Mouse (Mus musculus) cerebellum, postnatal 4 days (tissue): ENCODE results near the gene Adam12.

Source experiments
- DNase-seq, 2 experiments: peaks; one replicate each; pipeline ENCODE4 v3.0.0; 2022; ENCODE audit warnings: low spot score in 2 of 2, mixed read lengths in 1 of 2

Gene Adam12

DNA sequence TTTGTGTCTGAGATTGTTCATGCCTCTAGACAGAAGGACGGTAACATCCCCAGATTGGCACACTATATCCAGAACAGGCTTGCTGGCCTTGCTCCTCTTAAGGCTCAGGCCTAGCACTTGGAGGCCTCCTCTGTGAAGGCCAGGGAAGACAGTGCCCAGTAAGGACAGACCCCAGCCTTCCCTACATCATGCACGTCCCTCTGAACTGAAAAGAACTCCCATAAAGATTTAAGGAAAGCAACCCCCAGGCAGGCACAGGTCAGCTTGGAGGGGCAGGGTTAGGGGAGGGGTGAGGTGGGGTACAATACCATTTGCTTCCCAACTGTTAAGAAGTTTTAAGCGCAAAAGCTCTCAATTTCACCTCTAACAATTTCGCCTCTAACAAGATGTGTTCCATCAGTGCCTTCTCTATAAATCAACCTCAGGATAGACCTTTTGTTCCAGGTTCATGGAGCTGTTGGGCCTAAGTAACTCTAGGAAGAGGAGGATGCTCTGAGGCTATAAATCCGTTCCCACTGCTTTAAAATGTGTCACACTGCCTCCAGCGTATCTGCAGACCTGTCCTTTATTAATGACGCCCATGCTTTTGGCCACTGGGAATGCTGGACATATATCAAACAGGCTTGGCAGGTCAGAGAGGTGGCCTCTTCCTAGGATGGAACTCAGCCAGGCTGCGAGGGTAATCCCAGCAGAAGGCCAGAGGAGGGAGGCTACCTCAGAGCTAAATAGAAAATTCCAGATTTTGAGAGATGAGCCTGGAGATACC is 150.5 kb downstream of the Adam12 start:
- no peak for DNase-seq

DNA sequence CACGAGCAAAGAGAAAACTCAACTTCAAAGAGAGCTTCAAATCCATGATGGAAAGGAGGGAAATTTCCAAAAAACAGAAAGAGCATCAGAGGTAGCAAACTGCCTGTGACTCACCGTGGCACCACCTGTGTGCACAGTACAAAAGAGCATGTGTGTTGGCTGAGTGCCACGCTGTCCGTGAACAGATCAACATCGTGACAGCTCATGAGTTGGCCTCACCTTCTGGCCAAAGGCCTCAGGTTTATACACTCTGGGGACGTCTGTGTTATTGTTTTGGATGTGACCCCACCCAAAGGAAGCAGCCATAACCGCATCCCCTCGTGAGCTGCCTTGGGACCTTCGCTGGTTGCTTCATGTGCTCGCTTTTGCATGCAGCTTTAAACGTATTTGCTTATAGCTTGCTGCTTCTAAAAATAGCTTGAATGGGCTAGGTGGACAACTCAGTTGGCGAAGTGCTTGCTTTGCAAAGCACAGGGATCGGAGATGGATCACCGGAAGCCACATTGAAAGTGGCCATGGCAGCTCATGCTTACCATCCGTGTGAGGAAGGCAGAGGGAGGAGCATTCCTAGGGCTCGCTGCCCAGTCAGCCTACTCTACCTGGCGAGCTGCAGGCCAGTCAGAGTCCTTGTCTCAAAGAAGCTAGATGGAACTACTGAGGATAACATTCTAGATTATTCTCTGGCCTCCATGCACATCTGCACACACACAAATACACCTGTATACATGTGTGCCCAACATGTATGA is 151.8 kb downstream of the Adam12 start:
- DNase-seq = peak in 1 of 2 experiments; percentile 9

DNA sequence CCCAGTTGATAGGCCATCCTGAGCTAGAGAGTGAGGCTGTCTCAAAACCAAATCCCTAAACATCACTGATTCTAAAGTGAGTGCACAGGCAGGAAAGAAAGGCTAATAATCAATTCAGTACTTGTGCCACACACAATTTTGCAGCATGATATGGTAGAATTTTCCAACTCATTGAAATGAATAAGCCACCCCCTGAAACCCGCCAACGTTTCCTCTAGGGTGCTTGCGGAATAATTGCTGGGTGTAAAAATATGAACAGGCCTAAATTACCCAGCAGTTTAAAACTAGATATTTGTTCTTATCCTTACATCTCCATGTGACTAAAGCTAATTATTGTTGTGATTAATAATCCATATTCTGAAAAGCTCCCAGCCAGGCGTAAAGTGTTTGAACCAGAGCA is 154.3 kb downstream of the Adam12 start:
- no peak for DNase-seq

DNA sequence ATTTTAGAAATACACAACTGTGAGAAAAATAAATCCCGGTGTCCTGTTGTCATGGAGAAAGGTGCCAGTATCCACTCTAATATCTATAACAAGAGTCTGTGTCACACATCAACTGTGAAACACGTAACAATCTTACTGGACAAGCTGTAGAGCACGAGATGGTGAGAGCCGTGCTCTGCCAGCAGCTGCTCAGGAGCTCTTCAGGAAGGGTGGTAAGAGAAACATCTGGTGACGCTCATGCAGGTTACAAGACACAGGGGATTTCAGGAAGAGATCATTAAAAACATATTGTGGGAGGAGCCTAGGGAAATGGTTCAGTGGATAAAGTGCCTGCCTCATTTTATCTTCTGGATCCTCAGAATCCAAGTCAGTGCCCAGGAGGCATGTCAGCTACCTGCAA is 158.9 kb downstream of the Adam12 start:
- DNase-seq = no peak

DNA sequence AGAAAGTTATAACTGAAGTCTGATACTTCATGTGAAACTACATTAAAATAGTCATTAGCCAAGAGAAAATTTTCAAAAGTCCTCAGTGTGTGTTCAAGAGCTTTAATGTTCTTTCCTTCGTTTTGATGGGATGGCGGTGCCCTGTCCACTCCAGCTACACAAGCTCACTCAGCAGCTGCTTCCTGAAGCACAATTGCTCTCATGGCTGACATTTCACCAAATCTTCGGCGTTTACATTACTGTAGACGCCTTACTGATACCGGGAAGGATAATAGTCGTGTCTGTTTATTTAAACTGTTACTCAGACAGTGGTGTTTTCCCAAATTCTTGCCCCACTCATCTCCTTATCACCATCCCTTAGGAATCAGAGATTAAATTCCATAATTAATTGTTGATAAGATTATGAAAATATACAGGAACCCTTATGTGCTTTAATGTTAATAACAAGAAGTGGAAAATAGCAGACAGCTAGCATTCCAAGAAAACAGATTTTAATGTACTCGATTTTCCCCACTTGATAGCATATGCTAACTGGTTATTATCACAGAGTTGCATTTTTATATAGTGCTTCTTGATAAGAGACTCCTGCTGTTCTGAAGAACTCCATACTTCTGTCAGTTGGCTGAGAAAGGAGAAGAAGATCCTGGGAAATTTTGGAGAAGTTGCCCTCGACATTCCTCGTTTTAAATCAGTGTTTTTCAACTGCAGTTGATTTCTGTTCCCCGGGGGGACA is 160.6 kb downstream of the Adam12 start:
- no peak for DNase-seq

DNA sequence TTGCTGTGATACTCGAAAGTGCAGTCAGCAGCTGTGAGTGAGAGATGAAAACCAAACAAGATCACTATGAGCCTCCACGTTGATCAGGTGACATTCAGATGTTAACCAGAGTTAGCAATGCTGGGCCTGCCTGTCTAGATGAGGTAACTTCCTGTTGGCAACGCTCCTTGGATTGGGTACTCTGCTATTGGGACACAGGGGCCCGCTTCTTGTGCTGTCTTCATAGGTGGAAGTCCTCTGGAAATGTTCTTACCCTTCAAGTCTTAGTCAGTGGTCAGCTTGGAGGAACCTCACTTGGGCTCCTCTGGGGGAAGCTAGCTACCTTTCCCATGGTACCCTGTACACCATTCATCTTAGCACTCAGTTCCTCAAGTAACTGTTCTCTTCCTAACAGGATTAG is 169.3 kb downstream of the Adam12 start:
- no peak for DNase-seq

DNA sequence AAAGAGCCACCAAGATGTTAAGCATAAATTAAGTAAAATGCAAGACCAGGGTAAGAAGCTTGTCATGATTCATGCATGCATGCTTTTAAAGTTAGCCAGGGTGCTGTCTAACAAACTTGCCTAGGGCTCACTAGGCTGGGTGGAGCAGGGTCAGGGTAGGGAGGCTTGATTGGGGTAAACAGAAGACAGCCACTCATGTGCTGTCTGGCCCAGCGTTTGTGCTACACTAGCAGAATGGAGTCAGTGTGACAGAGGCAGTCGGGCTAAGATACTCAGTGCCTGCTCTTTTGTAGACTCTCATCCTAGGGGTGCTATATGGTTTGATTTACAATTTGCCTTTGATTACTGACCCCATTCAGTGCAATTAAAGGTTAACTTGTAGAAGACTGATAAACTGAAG is 179.5 kb downstream of the Adam12 start:
- no peak for DNase-seq

DNA sequence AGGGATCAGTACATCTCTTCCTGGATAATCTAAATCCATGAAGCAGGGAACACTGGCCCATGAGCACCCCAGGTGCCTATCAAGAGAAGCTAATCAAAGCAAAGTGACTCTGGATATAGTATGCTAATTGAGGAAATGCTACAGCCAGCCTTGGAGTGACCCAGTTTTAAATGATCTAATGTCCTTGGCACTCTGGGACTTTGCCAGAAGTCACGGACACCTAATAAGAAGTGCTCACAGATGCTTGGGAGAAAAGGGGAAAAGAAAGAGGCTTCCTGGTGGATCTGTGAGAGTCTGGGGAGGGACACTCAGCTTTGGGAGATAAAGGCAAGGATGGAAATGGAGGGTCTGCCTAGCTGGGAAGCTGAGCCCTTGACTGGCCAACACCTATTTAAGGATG is 181.6 kb downstream of the Adam12 start:
- DNase-seq = no peak

DNA sequence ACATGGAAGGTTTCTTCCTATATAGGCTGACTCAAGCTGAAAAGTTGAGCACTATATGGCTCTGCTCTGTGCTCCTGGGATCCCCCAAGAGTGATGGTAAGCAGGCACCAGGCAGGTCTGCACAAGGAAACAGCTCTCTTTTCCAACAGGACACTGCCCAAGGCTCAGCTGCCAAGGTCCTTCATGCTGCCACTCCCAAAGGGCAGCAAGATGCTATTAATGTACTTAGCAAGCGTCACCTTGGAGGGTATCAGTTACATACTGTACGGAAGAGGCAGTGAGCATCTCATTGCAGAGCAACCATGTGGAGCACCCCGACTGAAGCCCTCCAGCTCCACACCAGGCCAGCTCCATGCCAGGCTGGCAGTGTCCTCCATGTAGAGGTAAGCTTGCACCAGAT is 185.6 kb downstream of the Adam12 start:
- no peak for DNase-seq

DNA sequence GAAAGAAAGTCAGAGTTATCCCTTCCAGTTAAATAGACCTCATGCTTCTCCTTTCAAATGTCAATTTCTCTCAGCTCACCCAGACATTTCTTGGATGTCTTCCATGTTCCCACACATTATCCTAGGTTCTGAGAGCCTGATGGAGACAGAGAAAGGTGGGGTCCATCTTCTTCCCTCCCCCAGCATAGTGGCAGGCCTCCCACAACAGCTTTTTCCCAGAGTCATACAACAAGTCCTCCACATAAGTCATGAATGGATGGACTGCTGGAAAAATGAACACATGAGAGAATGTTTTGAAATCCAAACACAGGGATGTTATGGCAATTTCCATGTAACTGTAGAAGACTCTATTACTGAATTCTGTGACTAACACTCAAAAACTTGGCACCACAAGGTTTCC is 188.4 kb downstream of the Adam12 start:
- DNase-seq = no peak

DNA sequence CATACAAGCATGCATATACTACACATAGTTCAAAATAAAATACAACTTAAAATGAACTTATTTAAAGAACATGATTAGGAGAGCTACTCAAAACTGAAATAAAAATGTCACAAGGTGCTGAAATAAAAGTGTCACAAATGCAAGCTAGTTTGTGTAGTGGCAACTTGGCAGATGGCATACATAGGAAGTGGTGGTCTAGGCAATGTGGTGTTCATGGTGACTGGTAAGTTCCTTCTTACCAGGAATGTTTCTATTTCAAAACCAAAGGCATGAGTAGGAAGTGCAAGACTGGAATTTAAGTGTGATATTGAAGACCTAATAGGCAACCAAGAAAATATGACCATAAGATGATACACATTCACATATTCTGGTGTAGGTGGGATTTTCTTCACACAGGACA is 189.3 kb downstream of the Adam12 start:
- no peak for DNase-seq

DNA sequence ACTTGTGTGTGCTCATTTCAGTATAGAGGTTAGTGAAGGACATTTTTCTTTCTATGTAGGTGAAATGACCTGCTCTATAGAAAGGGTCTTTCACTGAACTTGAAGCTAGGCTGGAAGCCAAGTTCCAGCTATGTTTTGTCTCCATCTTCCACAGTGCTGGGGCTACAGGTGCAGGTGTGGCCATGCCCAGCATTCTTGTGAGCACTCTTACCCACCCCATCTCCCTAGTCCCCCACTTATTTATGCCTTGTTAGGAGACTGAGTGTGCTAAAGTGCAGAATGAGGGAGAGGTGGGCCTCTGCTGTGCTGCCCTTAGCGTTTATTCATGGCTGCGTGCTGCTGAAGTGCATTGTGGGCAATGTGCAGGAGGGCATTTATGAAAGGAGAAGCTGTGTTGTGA is 198.0 kb downstream of the Adam12 start:
- no peak for DNase-seq

DNA sequence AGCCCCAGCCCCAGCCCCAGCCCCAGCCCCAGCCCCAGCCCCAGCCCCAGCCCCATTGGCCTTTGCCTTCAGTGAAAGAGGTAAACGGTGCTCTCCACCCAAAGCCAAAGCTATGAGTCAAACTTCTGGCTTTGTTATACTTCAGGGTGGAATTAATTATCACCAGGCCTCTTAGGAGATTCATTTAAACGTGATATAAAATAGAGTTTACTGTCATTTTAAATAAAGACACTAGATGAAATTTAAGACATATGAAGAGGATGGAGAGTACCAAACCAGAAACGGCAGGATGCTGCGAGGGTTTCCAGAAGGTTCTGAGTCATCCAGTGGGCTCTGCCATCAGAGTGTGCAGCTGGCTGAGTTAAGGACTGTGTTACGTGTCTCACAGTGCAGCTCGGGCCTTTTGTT is 199.0 kb downstream of the Adam12 start:
- no peak for DNase-seq

DNA sequence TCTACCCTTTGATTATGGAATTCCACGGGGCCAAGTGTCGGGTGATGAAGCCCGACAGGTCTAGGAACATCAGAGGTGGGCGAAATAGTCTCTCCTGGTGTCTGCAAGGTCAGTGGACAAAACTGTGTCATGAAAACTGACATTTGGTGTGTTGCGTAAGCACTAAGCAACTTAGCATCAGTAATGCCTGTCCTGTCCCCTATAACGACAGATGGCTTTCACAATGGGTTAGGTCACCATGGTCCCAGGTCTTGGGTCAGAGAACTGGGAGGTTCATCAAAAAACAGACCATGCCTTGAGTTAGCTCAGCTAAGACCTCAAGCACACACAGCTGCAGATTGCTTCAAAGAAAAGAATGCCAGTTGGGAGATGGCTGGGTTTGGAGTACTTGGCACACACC is 200.2 kb downstream of the Adam12 start:
- DNase-seq = no peak

DNA sequence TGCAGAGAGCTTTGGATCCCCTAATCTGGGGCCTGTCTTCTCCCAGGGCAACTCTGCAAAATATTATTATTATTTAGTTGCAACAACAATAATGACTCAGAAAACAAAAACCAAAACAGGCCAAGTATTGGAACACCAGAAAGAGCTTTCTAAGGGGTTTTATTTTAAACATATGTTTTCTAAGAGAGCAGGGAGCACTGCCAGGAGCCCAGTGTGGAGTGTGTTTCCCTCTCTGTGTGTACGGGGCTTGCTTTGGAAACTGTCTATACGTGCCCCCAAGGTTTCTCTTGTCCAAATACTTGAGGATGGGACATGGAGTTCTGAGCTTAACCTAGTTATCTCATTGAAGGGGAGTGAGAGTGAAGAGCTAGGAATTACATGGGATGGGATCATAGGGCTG is 200.7 kb downstream of the Adam12 start:
- DNase-seq = no peak

DNA sequence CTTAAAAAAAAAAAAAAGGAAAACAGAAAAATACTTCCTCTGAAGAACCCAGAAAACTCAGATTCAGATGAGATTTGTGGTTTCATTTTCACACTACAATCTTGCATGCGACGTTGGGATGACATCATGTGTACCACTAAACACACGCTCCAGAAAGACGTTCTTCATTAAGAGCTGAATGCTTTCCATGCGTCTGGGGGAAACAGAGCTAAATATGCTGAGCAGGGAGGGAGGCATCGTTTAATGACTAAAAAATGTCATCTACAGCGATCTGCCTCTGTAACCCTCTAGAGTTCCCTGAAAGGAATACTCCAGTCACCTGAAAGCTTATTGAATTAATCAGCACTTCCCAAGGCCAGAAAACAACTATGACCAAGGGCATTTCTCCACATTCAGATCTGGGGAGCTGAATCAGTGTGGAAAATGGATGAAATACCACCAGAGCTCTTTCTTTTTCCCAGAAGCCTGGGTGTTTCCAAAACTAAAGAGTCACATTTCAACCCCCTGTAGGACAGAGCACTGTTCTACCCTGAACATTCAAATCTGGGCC is 203.6 kb downstream of the Adam12 start:
- DNase-seq = no peak

DNA sequence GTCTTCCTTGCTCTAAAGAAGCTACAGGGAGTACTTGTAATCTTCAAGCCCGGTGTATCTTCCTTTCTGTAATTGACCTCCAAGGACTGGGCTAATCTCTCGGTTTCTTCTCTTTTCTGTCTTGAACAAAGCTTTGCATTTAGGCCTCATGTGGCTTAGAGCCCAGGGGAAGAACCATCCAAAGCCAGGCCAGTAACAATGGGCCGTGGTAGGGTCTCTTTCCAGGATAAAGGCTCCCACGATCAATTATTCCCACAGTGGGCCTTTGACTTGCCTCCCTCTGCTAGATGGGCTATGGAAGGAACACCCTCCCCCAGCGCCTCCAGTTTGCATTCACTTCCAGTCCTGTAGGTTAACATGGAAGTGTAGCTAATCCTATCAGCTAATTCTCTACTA is 204.9 kb downstream of the Adam12 start:
- no peak for DNase-seq

DNA sequence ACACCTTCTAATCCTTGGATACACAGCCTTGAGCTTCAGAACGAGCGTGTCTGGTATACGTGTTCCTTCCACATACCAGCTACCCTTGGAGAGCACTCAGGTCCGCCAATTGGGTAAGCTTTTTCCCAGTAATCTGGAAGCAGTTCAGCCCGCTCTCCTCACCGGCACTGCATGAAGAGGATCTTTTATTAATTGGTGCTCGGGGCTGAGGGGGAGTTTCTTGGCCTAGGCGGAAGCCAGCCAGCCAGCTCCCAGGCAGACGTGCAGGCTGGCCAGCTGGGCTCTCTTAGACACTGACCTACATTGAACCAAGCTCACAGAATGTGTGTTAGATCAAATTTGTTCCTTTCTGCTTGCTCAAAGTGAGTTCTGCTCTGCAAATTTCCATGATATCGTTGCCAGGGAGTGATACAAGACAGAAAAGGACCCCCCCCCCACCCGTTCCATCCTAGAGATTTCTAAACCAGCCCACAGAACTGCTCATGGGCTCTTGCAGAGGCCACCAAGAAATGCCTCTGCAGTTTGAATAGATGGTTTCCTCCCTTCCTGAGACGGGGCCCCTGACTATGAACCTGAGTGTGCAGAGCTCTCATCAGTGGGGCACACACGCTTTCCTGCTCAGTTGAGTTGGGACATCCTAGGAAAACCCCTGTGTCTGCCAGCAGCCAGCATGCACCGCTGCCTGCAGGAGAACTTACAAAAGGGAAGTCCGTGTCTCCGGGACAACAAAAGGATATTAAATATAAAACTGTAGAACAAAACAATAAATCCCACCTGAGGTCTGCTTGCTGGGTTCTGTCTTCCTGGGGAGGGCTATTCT is 205.5 kb downstream of the Adam12 start:
- peak; percentile 28 to 55 for DNase-seq

DNA sequence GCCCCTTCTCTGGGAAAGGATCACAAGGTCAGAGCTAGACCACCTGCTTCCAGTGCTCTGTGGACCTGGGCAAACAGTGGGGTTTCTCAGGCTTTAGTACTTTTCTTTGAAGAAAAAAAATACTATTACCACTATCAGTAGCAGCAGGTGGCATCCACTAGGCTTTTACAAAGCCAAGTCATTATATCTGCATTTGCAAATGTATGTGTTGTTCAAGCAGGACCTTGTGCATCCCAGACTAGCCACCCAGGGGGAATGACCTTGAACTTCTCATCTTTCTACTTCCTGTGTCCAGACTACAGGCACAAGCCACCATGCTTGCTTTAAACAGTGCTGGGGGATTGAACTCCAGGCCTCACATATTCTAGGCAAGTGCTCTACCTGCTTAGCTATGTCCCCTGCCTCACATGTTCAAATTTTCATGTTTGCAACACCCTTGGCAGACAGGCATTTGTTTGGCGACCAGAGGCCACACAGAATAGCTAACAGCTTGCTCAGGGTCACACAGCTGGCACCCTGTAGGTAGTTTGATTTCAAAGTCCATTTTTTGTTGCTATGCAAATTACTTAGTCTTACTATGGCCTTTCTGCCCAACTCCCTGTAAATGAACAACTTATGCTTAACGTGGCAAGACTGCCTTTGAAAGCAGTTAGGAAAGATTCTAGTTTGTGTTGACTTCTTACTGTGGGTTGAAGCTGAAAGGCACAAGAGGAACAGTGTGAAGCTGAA is 209.6 kb downstream of the Adam12 start:
- DNase-seq = no peak

DNA sequence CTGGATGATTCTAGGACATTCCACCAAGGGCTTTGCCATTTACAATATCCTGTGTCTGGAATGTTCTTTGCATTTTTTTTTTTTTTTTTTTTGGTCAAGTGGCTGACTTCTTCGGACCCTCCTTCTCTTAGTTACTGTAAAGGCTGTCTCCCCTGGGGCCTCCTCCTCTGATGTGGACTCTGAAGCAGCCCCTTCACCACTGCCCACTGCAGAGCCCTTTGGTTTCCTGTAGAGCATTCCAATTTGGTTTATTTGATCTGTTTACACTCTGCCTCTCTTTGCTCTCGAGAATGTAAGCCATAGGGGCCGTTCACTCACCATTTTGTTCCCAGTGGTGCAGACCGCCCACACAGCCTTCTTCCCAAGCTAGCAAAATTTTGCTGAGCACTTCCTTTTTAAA is 216.7 kb downstream of the Adam12 start:
- DNase-seq = no peak

DNA sequence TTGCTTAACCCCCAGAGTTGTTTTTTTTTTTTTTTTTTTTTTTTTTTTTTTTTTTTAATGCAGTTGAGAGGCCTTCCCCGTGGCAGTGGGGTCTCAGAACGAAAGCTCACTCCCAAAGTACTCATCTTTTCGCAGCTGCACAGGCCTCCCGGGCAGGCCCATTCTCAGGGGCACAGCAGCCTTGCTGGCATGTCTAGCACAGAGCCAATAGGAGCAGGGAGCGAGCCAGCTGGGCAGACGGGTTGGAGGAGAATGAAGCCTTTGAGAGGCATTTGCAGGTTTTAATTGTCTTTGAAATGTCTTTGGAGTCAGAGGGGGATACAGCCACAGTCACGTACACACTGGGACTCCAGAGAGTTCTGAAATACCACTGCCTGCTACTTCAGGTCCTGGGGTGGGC is 217.2 kb downstream of the Adam12 start:
- no peak for DNase-seq
